ENCODE assay signal across 15 mouse cellular contexts in genomic region chr4:22274178-22274577, GRCm38 (mm10).
DNase-seq lines count a peak whose midpoint lies in the region.
"Had no signal": no experiment of that assay in that cellular context is flagged by ENCODE, and none has a peak within 500 bp of the region (broad histone marks: within the 10 kb centered on the region; RNA-seq: fewer than 3 reads in every experiment).

No protein-coding gene starts in this region.

- intact Hi-C loops in left cerebral cortex, postnatal 14 days (cut with DNase I): no loop called here
- intact Hi-C loops in left cerebral cortex, postnatal 10 days (cut with DNase I): no loop called here

- DNase-seq in left cerebral cortex, postnatal 14 days (ENCODE audit: low spot score in 2 of 2): peak; percentile 9 to 43
- no peak for DNase-seq in left cerebral cortex, postnatal 10 days (ENCODE audit: extremely low spot score in 1 of 2, low spot score in 2 of 2)
- DNase-seq in R1 (ENCODE audit: low read depth, low spot score): peak; percentile 32
- DNase-seq in frontal cortex, postnatal 36 days (ENCODE audit: low spot score in 2 of 2): peak; percentile 31 to 38
- DNase-seq in telencephalon, adult 2 months (ENCODE audit: low read depth, low spot score): peak; percentile 40
- DNase-seq in cerebellum, postnatal 25 days: no peak
- no peak for DNase-seq in cerebellum, postnatal 14 days
- DNase-seq: adrenal gland, postnatal 10 days; cerebellum, adult 11-12 months; gastrocnemius, adult 2 months; heart, adult 11 months; heart, postnatal 36 days; liver, postnatal 0 days; midbrain, embryonic 14.5 days; thymus, postnatal 4 days had no signal

Comparison
In these comparisons a context has a peak if more than half of its experiments do, and no peak if none do; other contexts are left out.
1. DNase-seq: peak in left cerebral cortex, postnatal 14 days (2 of 2), R1 (single experiment), frontal cortex, postnatal 36 days (2 of 2) and telencephalon, adult 2 months (single experiment); none in left cerebral cortex, postnatal 10 days (0 of 2), cerebellum, postnatal 25 days (0 of 2) and cerebellum, postnatal 14 days (0 of 2).